9 mouse cellular contexts compared by ENCODE assay signal in genomic region chr16:18798841-18799240, GRCm38 (mm10). TPM values are rescaled to one million over a fixed set of nuclear protein-coding genes. Genes with fewer than 3 reads are reported as not detected.
DNase-seq lines count a peak whose midpoint lies in the region; ATAC-seq lines count a peak whose summit lies in the region.
"Had no signal": no experiment of that assay in that cellular context is flagged by ENCODE, and none has a peak within 500 bp of the region (broad histone marks: within the 10 kb centered on the region; RNA-seq: fewer than 3 reads in every experiment).

No protein-coding gene starts in this region.

- DNase-seq in CD4-positive, CD25-positive, alpha-beta regulatory T cell, adult 2 months (ENCODE audit: low read depth, low spot score): peak; percentile 23
- peak; percentile 33 to 52 for DNase-seq in urinary bladder, postnatal 36 days (ENCODE audit: low spot score in 2 of 2)
- no peak for DNase-seq in urinary bladder, postnatal 10 days (ENCODE audit: low spot score)
- peak; percentile 65 to 67 for DNase-seq in frontal cortex, postnatal 25 days (ENCODE audit: low spot score in 2 of 2)
- DNase-seq in kidney, postnatal 14 days: peak; percentile 72
- peak; percentile 78 for DNase-seq in lung, postnatal 10 days
- DNase-seq in right cerebral cortex, postnatal 14 days: peak; percentile 74

- ATAC-seq in CD4-positive, CD25-positive, alpha-beta regulatory T cell, adult 4 months: no peak

RNA-seq across cellular contexts. Expression of gene Ufd1, which starts 12.7 kb away (rescaled TPM):
- 100 to 1,000 TPM; 118 to 162 TPM for polyA plus RNA-seq in CD4-positive, CD25-positive, alpha-beta regulatory T cell, adult 4 months (2017; shearing (Covaris generic))

RNA-seq across cellular contexts. Expression of gene Cdc45, which starts 12.9 kb away (rescaled TPM):
- 1 to 10 TPM; 5.8 to 9.4 TPM for polyA plus RNA-seq in CD4-positive, CD25-positive, alpha-beta regulatory T cell, adult 4 months (2017; shearing (Covaris generic))

RNA-seq across cellular contexts. Expression of gene Cldn5, which starts 22.2 kb away (rescaled TPM):
- not detected for polyA plus RNA-seq in CD4-positive, CD25-positive, alpha-beta regulatory T cell, adult 4 months (2017; shearing (Covaris generic))

RNA-seq across cellular contexts. Expression of gene 2510002D24Rik, which starts 37.5 kb away (rescaled TPM):
- polyA plus RNA-seq in CD4-positive, CD25-positive, alpha-beta regulatory T cell, adult 4 months (2017; shearing (Covaris generic)): 10 to 100 TPM; 85.2 to 98.8 TPM

RNA-seq across cellular contexts. Expression of gene Gm28539, which starts 37.5 kb away (rescaled TPM):
- not detected for polyA plus RNA-seq in CD4-positive, CD25-positive, alpha-beta regulatory T cell, adult 4 months (2017; shearing (Covaris generic))
- polyA plus RNA-seq: heart, embryonic 13.5 days had no signal
